Mouse (Mus musculus) testis, adult 2 months (tissue): ENCODE results near the gene Ahdc1.

ENCODE experiments used
- CTCF ChIP-seq: fragments of 200-500 bp; IDR thresholded peaks from 2 replicates; pipeline ENCODE4 v1.5.1; 2012; ENCODE audit warnings: low read depth, mild to moderate bottlenecking, inconsistent platforms, low read length, moderate library complexity; ENCODE audit not compliant: control insufficient read depth, insufficient read depth, insufficient replicate concordance
- POLR2A ChIP-seq: fragments of 200-500 bp; IDR thresholded peaks from 2 replicates; pipeline ENCODE4 v1.6.1; 2012; ENCODE audit warnings: low read depth, mild to moderate bottlenecking, inconsistent platforms, low read length, moderate library complexity; ENCODE audit not compliant: control insufficient read depth

GRCm38 (mm10) chr4:133079416-133080113, 68.5 kb downstream of the Ahdc1 start:
- TF ChIP-seq CTCF: no peak
- TF ChIP-seq POLR2A: no peak
